8 mouse cellular contexts compared by ENCODE assay signal in the genomic region with DNA sequence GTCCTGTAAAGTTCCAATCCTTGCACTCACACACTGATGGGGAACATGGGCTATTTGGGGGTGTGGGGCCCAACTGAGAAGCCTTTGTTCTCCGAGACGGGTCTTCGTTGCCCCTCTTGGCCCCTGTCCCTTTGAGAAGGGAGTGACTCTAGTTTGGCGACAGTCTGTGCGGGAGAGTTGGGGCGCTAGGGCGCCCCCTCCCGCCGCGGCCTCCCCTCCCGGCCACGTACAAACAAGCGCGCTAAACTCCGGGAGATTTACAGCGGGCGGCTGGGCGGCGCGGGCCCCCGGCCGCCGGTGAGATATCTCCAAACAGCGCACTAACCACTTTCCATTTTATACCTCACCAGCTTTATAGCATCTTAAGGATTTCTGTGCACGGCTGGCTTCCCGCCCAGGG.
DNase-seq lines count a peak whose midpoint lies in the region; ATAC-seq lines count a peak whose summit lies in the region.

No protein-coding gene starts in this region.

- H3K27ac ChIP-seq in forebrain, embryonic 10.5 days, result peak overlapping the region; percentile 65
- peak overlapping the region; percentile 76 for H3K27ac ChIP-seq in neural tube, embryonic 15.5 days (replicated peaks)

- H3K9me3 ChIP-seq in forebrain, embryonic 10.5 days, result no peaks in the 10 kb centered on the region
- H3K9me3 ChIP-seq in neural tube, embryonic 15.5 days (replicated peaks), result no peaks in the 10 kb centered on the region

- DNase-seq in kidney, postnatal 14 days, result peak; percentile 11
- no peak for DNase-seq in kidney, adult 11 months
- peak; percentile 31 for DNase-seq in forebrain, embryonic 10.5 days (ENCODE audit: extremely low spot score, low spot score)
- peak; percentile 42 to 60 for DNase-seq in kidney, postnatal 4 days
- DNase-seq in adrenal gland, postnatal 4 days (ENCODE audit: low spot score in 2 of 2), result no peak
- no peak for DNase-seq in gastrocnemius, postnatal 4 days (ENCODE audit: low spot score in 2 of 2)
- no peak for DNase-seq in urinary bladder, postnatal 10 days (ENCODE audit: low spot score)

- peak; percentile 68; the same call in 1 of the 2 replicates for ATAC-seq in neural tube, embryonic 15.5 days (ENCODE audit: low FRiP score)

- H3K4me3 ChIP-seq in forebrain, embryonic 10.5 days, result peak overlapping the region; percentile 52
- H3K4me3 ChIP-seq in neural tube, embryonic 15.5 days (replicated peaks), result peak overlapping the region; percentile 25

- under 1% methylated on average over 26 of the region's 26 CpGs for WGBS in forebrain, embryonic 10.5 days
- WGBS in neural tube, embryonic 15.5 days, result under 1% methylated on average over 26 of the region's 26 CpGs

- H3K4me2 ChIP-seq in neural tube, embryonic 15.5 days, result peak overlapping the region; percentile 57

- no peak overlapping the region; the same call in 1 of the 2 replicates for H3K9ac ChIP-seq in neural tube, embryonic 15.5 days (replicated peaks)

- H3K4me1 ChIP-seq in forebrain, embryonic 10.5 days, result peaks cover 27% of the 10 kb centered on the region
- peaks cover 22% of the 10 kb centered on the region for H3K4me1 ChIP-seq in neural tube, embryonic 15.5 days

- peaks cover 98% of the 10 kb centered on the region for H3K27me3 ChIP-seq in forebrain, embryonic 10.5 days (ENCODE audit: poor library complexity, severe bottlenecking)
- peaks cover 14% of the 10 kb centered on the region for H3K27me3 ChIP-seq in neural tube, embryonic 15.5 days (replicated peaks)

- no peaks in the 10 kb centered on the region for H3K36me3 ChIP-seq in forebrain, embryonic 10.5 days (replicated peaks)
- no peaks in the 10 kb centered on the region for H3K36me3 ChIP-seq in neural tube, embryonic 15.5 days

Comparison
In these comparisons a context has a peak if more than half of its experiments do, and no peak if none do; other contexts are left out.
1. DNase-seq: peak in kidney, postnatal 14 days (single experiment), forebrain, embryonic 10.5 days (single experiment) and kidney, postnatal 4 days (2 of 2); none in kidney, adult 11 months (single experiment), adrenal gland, postnatal 4 days (0 of 2), gastrocnemius, postnatal 4 days (0 of 2) and urinary bladder, postnatal 10 days (single experiment).